9 mouse cellular contexts compared by ENCODE assay signal in genomic region chr7:19092381-19093173, GRCm38 (mm10). TPM values are rescaled to one million over a fixed set of nuclear protein-coding genes. Genes with fewer than 3 reads are reported as not detected.
A peak's percentile ranks its signal among the peaks of the same experiment; 100 is the strongest.
DNase-seq lines count a peak whose midpoint lies in the region; ATAC-seq lines count a peak whose summit lies in the region.
"Had no signal": no experiment of that assay in that cellular context is flagged by ENCODE, and none has a peak within 500 bp of the region (broad histone marks: within the 10 kb centered on the region; RNA-seq: fewer than 3 reads in every experiment).

No protein-coding gene starts in this region.

- H3K9ac ChIP-seq in hindbrain, embryonic 16.5 days (ENCODE audit: low read depth, low read length), result no peak overlapping the region; the same call in 1 of the 2 replicates
- peak overlapping the region; percentile 63 for H3K9ac ChIP-seq in liver, embryonic 11.5 days (ENCODE audit: low read depth, low read length)
- H3K9ac ChIP-seq in neural tube, embryonic 11.5 days (ENCODE audit: low read length), result peak overlapping the region; percentile 48

- no peak overlapping the region for H3K4me3 ChIP-seq in hindbrain, embryonic 16.5 days (ENCODE audit: low read length)
- H3K4me3 ChIP-seq in liver, embryonic 11.5 days (ENCODE audit: low read depth, low read length), result peak overlapping the region; percentile 66
- H3K4me3 ChIP-seq in neural tube, embryonic 11.5 days (ENCODE audit: low read depth, low read length), result peak overlapping the region; percentile 75

- H3K27ac ChIP-seq in hindbrain, embryonic 16.5 days (ENCODE audit: low read depth, low read length), result peak overlapping the region; percentile 9; the same call in 1 of the 2 replicates
- H3K27ac ChIP-seq in liver, embryonic 11.5 days (ENCODE audit: low read depth, low read length), result peak overlapping the region; percentile 60; the same call in 1 of the 2 replicates
- peak overlapping the region; percentile 49; the same call in 1 of the 2 replicates for H3K27ac ChIP-seq in neural tube, embryonic 11.5 days (ENCODE audit: low read depth, low read length)

- H3K9me3 ChIP-seq in hindbrain, embryonic 16.5 days (ENCODE audit: control insufficient read depth, low read length), result no peaks in the 10 kb centered on the region
- H3K9me3 ChIP-seq in liver, embryonic 11.5 days (ENCODE audit: control insufficient read depth, low read length), result no peaks in the 10 kb centered on the region
- no peaks in the 10 kb centered on the region for H3K9me3 ChIP-seq in neural tube, embryonic 11.5 days (ENCODE audit: control insufficient read depth, low read length)

- H3K4me1 ChIP-seq in hindbrain, embryonic 16.5 days (ENCODE audit: control insufficient read depth, insufficient read depth, low read depth, low read length), result peaks cover 34% of the 10 kb centered on the region
- H3K4me1 ChIP-seq in liver, embryonic 11.5 days (replicated peaks; ENCODE audit: control insufficient read depth, insufficient read depth, low read length), result peaks cover 38% of the 10 kb centered on the region
- H3K4me1 ChIP-seq in neural tube, embryonic 11.5 days (ENCODE audit: control insufficient read depth, insufficient read depth, low read length), result peaks cover 28% of the 10 kb centered on the region

- H3K27me3 ChIP-seq in hindbrain, embryonic 16.5 days (replicated peaks; ENCODE audit: control insufficient read depth, insufficient read depth, low read length), result peaks cover 20% of the 10 kb centered on the region
- peaks cover 63% of the 10 kb centered on the region for H3K27me3 ChIP-seq in liver, embryonic 11.5 days (replicated peaks; ENCODE audit: control insufficient read depth, insufficient read depth, low read length)
- H3K27me3 ChIP-seq in neural tube, embryonic 11.5 days (ENCODE audit: control insufficient read depth, insufficient read depth, low read length), result peaks cover 9% of the 10 kb centered on the region

- peak overlapping the region; percentile 99 for H3K4me2 ChIP-seq in hindbrain, embryonic 16.5 days (ENCODE audit: low read length)
- H3K4me2 ChIP-seq in liver, embryonic 11.5 days, result peak overlapping the region; percentile 95
- H3K4me2 ChIP-seq in neural tube, embryonic 11.5 days (ENCODE audit: low read depth), result peak overlapping the region; percentile 96

- peak; percentile 45 for DNase-seq in layer of hippocampus, adult 11-12 months (ENCODE audit: low spot score)
- DNase-seq in layer of hippocampus, postnatal 25 days (ENCODE audit: extremely low spot score in 1 of 2, low spot score in 1 of 2), result no peak
- DNase-seq in adrenal gland, adult 8-10 months, result peak; percentile 68
- peak; percentile 56 for DNase-seq in gastrocnemius, postnatal 10 days
- peak; percentile 72 for DNase-seq in liver, embryonic 11.5 days (ENCODE audit: low spot score)
- peak; percentile 80 for DNase-seq in neural tube, embryonic 11.5 days (ENCODE audit: low spot score)
- DNase-seq in frontal cortex, adult 2 months (ENCODE audit: extremely low spot score in 1 of 2, low spot score in 1 of 2), result no peak

- ATAC-seq in hindbrain, embryonic 16.5 days, result peak; percentile 58
- peak; percentile 37 for ATAC-seq in liver, embryonic 11.5 days (replicated peaks; ENCODE audit: low FRiP score)
- ATAC-seq in neural tube, embryonic 11.5 days (ENCODE audit: insufficient read depth, low FRiP score, low TSS enrichment), result peak; percentile 45

- whole genome bisulfite sequencing in hindbrain, embryonic 16.5 days, result 6% methylated on average over 37 of the region's 38 CpGs
- WGBS in liver, embryonic 11.5 days, result 7% methylated on average over 38 of the region's 38 CpGs
- WGBS in neural tube, embryonic 11.5 days, result 3% methylated on average over 36 of the region's 38 CpGs

- H3K36me3 ChIP-seq in hindbrain, embryonic 16.5 days (ENCODE audit: control insufficient read depth, insufficient read depth, low read length), result peaks cover 21% of the 10 kb centered on the region
- peaks cover 8% of the 10 kb centered on the region; the same call in 1 of the 2 replicates for H3K36me3 ChIP-seq in liver, embryonic 11.5 days (ENCODE audit: control insufficient read depth, insufficient read depth, low read length)
- H3K36me3 ChIP-seq in neural tube, embryonic 11.5 days (ENCODE audit: control insufficient read depth, insufficient read depth, low read length), result peaks cover 3% of the 10 kb centered on the region; the same call in 1 of the 2 replicates

RNA-seq across cellular contexts. Expression of gene Six5, which starts 1.8 kb away (rescaled TPM):
- total RNA-seq in layer of hippocampus, postnatal 25 days (2021), result 1 to 10 TPM; 1.8 to 2.6 TPM
- 10 to 100 TPM; 16.8 to 27.8 (median 20.2) TPM for total RNA-seq in adrenal gland, adult 8-10 months (2022)
- total RNA-seq in gastrocnemius, postnatal 10 days (2021), result 1 to 10 TPM; 5.3 to 7.8 TPM
- 1.9 and 2.9 TPM in 2 replicates for polyA plus RNA-seq in hindbrain, embryonic 16.5 days (2015; fragmentation: Nextera tagmentation; extraction: Ambion mirVana)
- polyA plus RNA-seq in liver, embryonic 11.5 days (2014; fragmentation: Nextera tagmentation; extraction: Ambion mirVana), result 3.7 and 4.3 TPM in 2 replicates
- polyA plus RNA-seq in neural tube, embryonic 11.5 days (2014; fragmentation: Nextera tagmentation; extraction: Ambion mirVana), result 6.3 and 7.4 TPM in 2 replicates
- 5.4 and 5.7 TPM in 2 replicates for polyA plus RNA-seq in frontal cortex, adult 2 months (2012; rRNA removed)

RNA-seq across cellular contexts. Expression of gene Dmpk, which starts 8.9 kb away (rescaled TPM):
- total RNA-seq in layer of hippocampus, postnatal 25 days (2021), result 10 to 100 TPM; 26.7 to 39.3 TPM
- 100 to 1,000 TPM; 118 to 287 (median 209) TPM for total RNA-seq in adrenal gland, adult 8-10 months (2022)
- 100 to 1,000 TPM; 256 to 267 TPM for total RNA-seq in gastrocnemius, postnatal 10 days (2021)
- 8.0 and 12.3 TPM in 2 replicates for polyA plus RNA-seq in hindbrain, embryonic 16.5 days (2015; fragmentation: Nextera tagmentation; extraction: Ambion mirVana)
- 12.4 and 13.9 TPM in 2 replicates for polyA plus RNA-seq in liver, embryonic 11.5 days (2014; fragmentation: Nextera tagmentation; extraction: Ambion mirVana)
- 9.4 and 10.2 TPM in 2 replicates for polyA plus RNA-seq in neural tube, embryonic 11.5 days (2014; fragmentation: Nextera tagmentation; extraction: Ambion mirVana)
- 50.3 and 59.6 TPM in 2 replicates for polyA plus RNA-seq in frontal cortex, adult 2 months (2012; rRNA removed)

RNA-seq across cellular contexts. Expression of gene Dmwd, which starts 16.6 kb away (rescaled TPM):
- total RNA-seq in layer of hippocampus, postnatal 25 days (2021), result 100 to 1,000 TPM; 151 to 152 TPM
- total RNA-seq in adrenal gland, adult 8-10 months (2022), result 10 to 100 TPM; 54.9 to 74.1 (median 62.4) TPM
- 10 to 100 TPM; 26.6 to 31.8 TPM for total RNA-seq in gastrocnemius, postnatal 10 days (2021)
- polyA plus RNA-seq in hindbrain, embryonic 16.5 days (2015; fragmentation: Nextera tagmentation; extraction: Ambion mirVana), result 29.1 and 30.0 TPM in 2 replicates
- 10.2 and 12.8 TPM in 2 replicates for polyA plus RNA-seq in liver, embryonic 11.5 days (2014; fragmentation: Nextera tagmentation; extraction: Ambion mirVana)
- 29.7 and 31.7 TPM in 2 replicates for polyA plus RNA-seq in neural tube, embryonic 11.5 days (2014; fragmentation: Nextera tagmentation; extraction: Ambion mirVana)
- polyA plus RNA-seq in frontal cortex, adult 2 months (2012; rRNA removed), result 174 and 178 TPM in 2 replicates

RNA-seq across cellular contexts. Expression of gene Gm4969, which starts 25.6 kb away (rescaled TPM):
- under 1 TPM; 0.42 to 0.49 TPM for total RNA-seq in layer of hippocampus, postnatal 25 days (2021)
- not detected for total RNA-seq in adrenal gland, adult 8-10 months (2022)
- under 1 TPM in 1 of 2 experiments, not detected in 1; 0.14 TPM for total RNA-seq in gastrocnemius, postnatal 10 days (2021)
- polyA plus RNA-seq in hindbrain, embryonic 16.5 days (2015; fragmentation: Nextera tagmentation; extraction: Ambion mirVana), result 7.0 and 8.8 TPM in 2 replicates
- 1.2 and 1.9 TPM in 2 replicates for polyA plus RNA-seq in liver, embryonic 11.5 days (2014; fragmentation: Nextera tagmentation; extraction: Ambion mirVana)
- polyA plus RNA-seq in neural tube, embryonic 11.5 days (2014; fragmentation: Nextera tagmentation; extraction: Ambion mirVana), result 1.3 and 1.4 TPM in 2 replicates
- 1.1 and 1.4 TPM in 2 replicates for polyA plus RNA-seq in frontal cortex, adult 2 months (2012; rRNA removed)
- total RNA-seq: MEL had no signal

RNA-seq across cellular contexts. Expression of gene Fbxo46, which starts 27.1 kb away (rescaled TPM):
- total RNA-seq in layer of hippocampus, postnatal 25 days (2021), result 10 to 100 TPM; 13.2 to 14.2 TPM
- total RNA-seq in adrenal gland, adult 8-10 months (2022), result 10 to 100 TPM; 13.6 to 17.6 (median 16.1) TPM
- total RNA-seq in gastrocnemius, postnatal 10 days (2021), result 1 to 10 TPM; 2.7 to 4.2 TPM
- 16.4 and 17.7 TPM in 2 replicates for polyA plus RNA-seq in hindbrain, embryonic 16.5 days (2015; fragmentation: Nextera tagmentation; extraction: Ambion mirVana)
- 9.9 TPM in 2 replicates for polyA plus RNA-seq in liver, embryonic 11.5 days (2014; fragmentation: Nextera tagmentation; extraction: Ambion mirVana)
- 10.1 and 10.6 TPM in 2 replicates for polyA plus RNA-seq in neural tube, embryonic 11.5 days (2014; fragmentation: Nextera tagmentation; extraction: Ambion mirVana)
- polyA plus RNA-seq in frontal cortex, adult 2 months (2012; rRNA removed), result 8.4 and 9.0 TPM in 2 replicates

Comparison
In these comparisons a context has a peak if more than half of its experiments do, and no peak if none do; other contexts are left out.
1. DNase-seq: peak in layer of hippocampus, adult 11-12 months (single experiment), adrenal gland, adult 8-10 months (single experiment), gastrocnemius, postnatal 10 days (single experiment), liver, embryonic 11.5 days (single experiment) and neural tube, embryonic 11.5 days (single experiment); none in layer of hippocampus, postnatal 25 days (0 of 2) and frontal cortex, adult 2 months (0 of 2).
2. H3K27ac ChIP-seq: peak in every context shown above with its lines; median percentile 60 in liver, embryonic 11.5 days; 49 in neural tube, embryonic 11.5 days; 9 in hindbrain, embryonic 16.5 days.
3. Peak in every context shown above with its lines, with median percentiles within 50 percentile points of each other: ATAC-seq and H3K4me2 ChIP-seq.